Mouse (Mus musculus): Measurements from ENCODE around the gene Mab21l3.
A peak's percentile ranks its signal among the peaks of the same experiment; 100 is the strongest.
"Not testable (repeated sequence)": the region's sequence is repeated elsewhere in the genome, so short reads cannot be mapped to it uniquely, and the experiment has no call there.

Gene Mab21l3

DNA sequence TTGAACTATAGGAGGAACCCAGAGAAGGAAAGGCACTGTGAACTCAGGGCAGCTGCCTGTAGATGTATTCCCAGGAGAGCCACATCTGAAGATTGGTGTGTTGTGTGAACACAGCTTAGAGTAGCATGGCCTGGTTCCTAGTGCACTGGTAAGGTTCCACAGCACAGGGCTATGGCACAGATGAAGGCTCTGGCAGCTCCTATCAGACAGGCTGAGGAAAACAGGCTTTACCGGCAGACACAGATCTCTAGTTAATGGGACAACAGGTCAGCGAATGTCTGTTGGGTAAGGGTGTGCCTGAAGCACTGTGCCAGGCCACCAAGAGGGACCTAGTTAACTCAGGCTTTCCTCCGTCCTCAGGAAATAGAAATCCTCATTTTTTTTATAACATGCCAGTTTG lies 11.8 kb downstream of the Mab21l3 start:
- DNase-seq = no peak

- DNase-seq = no peak
Observed at GRCm38 (mm10) chr3:101836532-101836931, 12.2 kb downstream of the Mab21l3 start.

GRCm38 (mm10) chr3:101836045-101836444 lies 12.7 kb downstream of the Mab21l3 start:
- no peak for DNase-seq

DNA sequence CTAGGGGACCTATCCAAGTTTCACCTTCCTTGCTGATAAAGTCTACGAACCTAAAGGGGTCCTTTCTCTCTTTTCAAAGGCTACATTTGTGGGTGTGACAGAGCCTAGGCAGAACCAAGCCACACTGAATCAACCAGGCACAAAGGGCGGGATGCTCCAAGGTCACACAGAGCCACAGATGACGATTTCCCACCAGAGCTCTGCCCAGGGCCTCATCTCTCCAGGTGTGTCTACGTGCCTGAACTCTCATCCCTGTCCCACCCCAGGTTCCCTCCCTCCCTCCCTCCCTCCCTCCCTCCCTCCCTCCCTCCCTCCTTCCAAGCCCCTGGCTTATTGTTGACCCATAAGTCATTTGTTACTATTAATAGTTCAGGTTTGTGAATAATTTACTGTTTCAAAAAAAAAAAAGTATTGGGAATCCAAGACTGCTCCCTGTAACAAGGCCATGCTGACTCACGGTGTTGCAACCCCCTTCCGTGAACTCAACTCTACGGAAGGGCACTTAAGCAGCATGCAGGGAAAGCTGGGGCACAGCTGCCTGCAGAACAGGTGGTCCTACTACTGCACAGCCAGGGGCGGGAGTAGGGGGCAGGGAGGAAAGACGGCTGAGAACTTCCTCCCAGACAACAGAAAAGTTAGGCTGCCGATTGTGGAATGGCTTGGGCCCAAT lies 17.4 kb downstream of the Mab21l3 start:
- no peak for DNase-seq

DNA sequence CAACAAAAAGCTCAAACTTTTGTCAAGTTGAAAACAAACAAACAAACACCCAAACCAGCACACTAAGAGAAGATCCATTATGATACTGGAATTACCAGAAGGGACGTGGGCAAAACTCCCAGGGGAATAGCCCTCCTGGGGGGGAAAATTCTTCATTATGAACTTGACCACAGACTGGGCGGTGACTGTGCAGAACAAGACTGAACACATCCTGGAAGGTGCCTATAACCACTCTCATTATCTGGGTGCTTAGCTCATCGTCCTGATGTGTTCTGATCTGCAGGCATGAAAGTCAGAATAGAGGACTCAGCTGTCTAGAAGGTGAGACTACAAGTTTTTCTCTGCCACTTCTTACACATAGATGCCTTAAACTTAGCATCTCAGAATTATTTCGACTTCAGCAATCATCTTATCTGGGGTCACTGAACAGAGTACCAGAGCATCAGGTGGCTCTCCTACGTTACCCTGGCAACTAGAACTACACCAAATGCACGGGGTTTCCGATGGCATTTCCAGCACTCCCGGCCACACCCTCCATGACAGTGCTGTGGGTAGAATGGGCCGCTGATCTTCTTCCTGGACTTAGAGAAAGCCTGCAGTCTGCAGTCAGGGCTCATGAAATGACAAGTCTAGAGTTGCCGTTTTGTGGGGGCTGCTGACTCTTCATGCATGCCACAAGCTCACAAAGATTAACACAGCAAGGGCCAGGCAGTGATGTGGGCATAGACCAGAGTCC lies 18.7 kb downstream of the Mab21l3 start:
- no peak for DNase-seq

- no peak for DNase-seq
Observed at GRCm38 (mm10) chr3:101828595-101828994, 20.2 kb downstream of the Mab21l3 start.

- no peak for DNase-seq
Observed at GRCm38 (mm10) chr3:101827220-101827715, 21.5 kb downstream of the Mab21l3 start.

DNA sequence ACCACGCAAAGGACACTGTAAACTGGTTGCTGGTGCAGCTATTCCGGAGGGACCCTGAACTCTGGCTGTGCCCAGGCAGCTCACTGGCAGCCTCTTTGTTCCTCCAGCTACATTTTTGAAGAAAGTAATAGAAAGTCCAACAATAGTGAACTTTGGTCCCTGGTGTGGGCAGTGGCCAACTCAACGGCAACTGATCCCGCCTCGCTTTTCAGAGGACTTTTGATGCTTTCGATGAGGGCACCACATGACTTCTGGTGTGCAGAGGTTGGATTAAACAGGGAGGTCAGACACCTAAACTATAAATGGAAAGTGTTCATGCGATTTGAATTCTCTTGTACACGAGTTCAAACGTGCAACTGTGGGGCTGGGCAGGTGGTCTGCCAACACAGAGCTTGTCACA lies 24.4 kb downstream of the Mab21l3 start:
- DNase-seq = no peak

DNA sequence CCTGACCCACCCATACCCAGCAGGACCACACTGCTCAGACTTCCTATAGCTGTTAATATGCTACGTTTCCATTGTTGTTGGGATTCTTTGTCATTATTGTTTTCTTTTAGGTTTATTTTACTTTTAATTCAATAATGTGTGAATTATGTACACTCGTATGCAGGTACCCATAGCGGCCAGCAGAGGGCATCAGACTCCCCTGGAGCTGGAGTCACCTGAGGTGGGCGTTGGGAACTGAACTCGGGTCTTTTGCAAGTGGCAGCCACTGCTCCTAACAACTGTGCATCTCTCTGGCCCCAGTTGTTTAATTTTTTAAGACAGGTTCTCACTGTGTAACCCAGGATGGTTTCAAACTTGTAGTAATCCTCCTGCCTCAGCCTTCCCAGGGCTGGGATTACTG lies 26.7 kb downstream of the Mab21l3 start:
- no peak for DNase-seq

GRCm38 (mm10) chr3:101820708-101821107 lies 28.1 kb downstream of the Mab21l3 start:
- DNase-seq = not testable (repeated sequence)

- no peak for DNase-seq
Observed at GRCm38 (mm10) chr3:101816006-101816405, 32.8 kb downstream of the Mab21l3 start.

GRCm38 (mm10) chr3:101814790-101815189 lies 34.0 kb downstream of the Mab21l3 start:
- DNase-seq = no peak

DNA sequence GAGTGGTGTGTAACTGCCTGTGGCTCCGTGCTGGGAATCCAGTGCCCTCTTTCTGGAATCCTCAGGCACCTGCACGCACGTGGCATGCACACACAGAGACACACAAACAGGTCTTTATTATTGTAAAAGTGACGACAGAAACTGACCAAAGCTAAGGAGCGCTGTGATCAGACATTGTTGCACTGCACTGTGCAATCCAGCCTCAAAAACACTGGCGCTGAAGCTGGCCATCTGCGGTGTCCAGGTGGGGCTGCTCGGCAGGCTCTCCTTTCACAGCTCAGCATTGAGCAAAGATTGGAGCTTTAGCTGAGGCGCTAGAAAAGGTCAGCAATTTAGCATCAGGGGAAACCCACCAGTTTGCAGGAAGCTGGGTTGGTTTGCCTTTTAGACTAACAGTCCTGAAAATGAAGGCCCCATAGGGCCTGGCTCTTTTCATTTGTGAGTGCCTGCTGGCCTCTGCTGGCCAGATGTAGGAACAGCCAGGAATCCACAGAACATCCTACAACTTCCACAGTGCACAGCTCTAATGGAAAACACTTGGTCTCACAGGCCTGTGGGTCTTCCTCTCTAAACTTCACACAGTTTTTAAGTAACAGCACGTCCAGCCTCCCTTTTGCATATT lies 36.3 kb downstream of the Mab21l3 start:
- DNase-seq = peak; percentile 52 to 54

GRCm38 (mm10) chr3:101811931-101812330 lies 36.8 kb downstream of the Mab21l3 start:
- DNase-seq = no peak

DNA sequence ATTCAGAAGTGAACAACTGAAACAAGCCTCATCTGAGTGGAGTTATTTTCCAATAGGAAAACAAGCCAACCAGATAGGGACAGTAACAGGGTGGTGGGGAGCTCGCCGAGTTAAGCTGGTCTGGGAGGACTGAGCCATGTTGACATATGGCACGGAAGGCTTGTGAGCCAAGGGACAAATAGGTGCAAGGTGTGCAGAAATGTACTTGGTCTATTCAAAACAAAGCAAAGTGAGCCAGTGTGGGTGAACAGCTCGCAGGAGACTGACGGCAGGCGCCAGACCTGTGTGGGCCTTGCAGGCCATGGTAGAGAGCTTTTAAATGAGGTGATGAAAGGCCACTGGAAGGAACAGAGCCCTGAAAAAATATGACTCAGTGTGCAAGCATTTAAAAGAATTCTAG lies 41.1 kb downstream of the Mab21l3 start:
- no peak for DNase-seq

GRCm38 (mm10) chr3:101806941-101807340 lies 41.8 kb downstream of the Mab21l3 start:
- no peak for DNase-seq

DNA sequence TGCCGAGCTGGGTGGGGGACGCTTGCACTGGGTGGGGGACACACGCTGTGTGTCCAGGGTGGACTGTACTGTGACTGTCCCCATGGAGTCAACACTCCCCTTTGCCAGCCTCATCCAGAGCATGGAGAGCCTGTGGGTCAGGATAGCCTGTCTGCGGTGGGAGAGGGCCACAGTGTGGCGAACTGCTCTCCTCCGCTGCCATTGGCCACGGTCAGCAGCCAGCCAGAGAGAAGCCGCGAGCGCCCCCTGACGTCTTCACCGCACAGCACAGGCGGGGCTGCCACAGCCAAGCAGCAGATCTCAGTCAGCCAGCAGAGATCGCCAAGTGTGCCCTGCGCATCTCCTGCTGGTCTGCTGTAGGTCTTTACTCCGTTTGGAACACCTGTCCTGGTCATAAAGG lies 42.6 kb downstream of the Mab21l3 start:
- DNase-seq = peak; percentile 47 to 49

DNA sequence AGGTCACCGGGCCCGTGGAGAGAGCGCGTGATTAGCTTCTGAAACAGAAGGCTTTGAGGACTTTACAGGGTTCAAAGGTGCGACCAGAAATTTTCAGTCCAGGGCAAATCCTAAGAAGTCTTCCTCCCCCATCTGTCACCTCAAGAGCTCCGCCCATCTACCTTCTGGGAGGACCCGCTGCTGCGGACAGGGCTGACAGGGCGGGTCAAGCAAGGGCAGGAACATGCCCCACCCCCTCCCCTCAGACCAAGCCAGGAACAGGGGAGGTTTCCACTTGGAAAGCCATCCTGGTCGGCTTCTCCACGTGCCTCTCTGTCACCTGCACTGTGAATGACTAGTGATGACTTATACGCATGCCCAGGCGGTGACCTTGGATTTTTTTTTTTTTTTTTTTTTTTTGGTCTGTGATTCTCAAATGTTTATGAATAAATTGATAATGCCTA lies 43.2 kb downstream of the Mab21l3 start:
- DNase-seq = no peak

GRCm38 (mm10) chr3:101804971-101805561 lies 43.7 kb downstream of the Mab21l3 start:
- no peak for DNase-seq

DNA sequence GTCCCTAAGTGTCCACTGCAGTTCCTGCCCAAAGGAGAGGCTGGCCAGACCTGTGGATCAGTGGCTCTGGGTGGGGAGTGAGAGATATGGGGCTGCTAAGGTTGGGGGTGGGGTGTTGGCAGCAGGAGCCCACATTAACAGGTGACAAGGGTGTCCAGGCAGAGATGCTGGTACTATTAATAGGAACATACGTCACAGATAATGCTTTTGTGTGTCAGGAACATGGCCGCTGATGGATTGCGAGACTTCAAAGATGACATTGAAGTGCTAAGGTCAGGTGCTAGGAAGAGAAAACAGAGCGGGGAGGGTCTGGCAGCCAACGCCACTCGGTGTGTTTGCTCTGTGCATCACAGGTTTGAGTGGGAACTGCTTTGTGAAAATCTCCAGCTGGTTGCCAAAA lies 44.4 kb downstream of the Mab21l3 start:
- no peak for DNase-seq

DNA sequence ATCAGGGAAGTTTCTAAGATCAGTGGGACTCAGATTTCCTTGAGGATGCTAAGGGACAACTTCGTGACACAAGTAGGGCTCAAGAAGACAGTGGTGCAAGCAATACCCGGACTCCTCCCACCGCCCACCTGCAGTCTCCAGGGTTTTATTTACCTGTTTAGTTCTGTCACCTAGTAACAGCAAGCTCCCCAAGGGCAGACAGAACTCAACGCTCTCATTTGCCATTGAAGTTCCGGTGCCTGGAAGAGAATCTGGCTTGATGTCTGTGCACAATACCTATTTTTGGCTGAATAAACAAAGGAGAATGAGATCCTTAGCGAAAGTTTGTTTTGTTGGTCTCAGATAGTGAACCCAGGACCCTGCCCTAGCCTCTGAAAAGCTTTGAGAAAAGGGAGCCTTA lies 45.0 kb downstream of the Mab21l3 start:
- DNase-seq = no peak

DNA sequence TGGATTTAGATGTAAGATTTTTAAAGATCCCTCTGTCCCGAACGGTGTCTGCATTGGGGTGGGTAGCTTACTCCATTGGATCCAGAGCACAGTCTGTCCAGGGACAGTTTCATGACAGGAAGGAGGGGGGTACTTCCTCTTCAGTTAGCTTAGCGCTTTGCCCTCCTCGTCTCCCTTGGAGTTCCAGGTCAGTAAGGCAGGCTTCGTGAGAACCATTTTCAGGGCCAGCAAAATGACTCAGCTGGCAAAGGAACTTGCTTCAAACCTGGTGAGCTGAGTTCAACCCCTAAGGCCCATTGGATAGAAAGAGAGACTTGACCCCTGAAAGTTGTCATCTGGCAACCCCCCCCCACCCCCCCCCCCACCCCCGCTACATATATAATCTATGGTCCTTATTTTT lies 46.0 kb downstream of the Mab21l3 start:
- no peak for DNase-seq

DNA sequence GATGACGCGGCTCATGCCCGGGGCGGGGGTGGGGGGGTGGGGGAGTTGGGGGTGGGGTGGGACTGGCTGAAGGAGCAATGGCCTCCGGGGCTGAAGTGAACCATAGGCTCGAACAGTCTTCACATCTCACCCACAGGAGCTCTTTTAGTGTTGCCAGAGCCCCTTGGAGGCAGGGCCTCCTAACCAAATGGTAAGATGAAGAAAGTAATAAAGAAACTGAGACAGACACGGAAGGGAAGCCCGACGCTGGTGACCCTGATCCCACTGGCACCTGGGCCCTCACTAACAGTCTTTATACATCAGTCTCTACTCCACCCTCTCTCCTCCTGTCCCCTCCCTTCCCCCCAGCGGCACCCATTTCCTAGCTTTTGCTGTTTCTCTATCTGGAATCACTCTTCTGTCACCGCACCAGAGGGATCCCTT lies 48.2 kb downstream of the Mab21l3 start:
- peak in 1 of 2 experiments; percentile 17 for DNase-seq

Measured in B cell, adult 2 months (primary cell).